In the genomic region with DNA sequence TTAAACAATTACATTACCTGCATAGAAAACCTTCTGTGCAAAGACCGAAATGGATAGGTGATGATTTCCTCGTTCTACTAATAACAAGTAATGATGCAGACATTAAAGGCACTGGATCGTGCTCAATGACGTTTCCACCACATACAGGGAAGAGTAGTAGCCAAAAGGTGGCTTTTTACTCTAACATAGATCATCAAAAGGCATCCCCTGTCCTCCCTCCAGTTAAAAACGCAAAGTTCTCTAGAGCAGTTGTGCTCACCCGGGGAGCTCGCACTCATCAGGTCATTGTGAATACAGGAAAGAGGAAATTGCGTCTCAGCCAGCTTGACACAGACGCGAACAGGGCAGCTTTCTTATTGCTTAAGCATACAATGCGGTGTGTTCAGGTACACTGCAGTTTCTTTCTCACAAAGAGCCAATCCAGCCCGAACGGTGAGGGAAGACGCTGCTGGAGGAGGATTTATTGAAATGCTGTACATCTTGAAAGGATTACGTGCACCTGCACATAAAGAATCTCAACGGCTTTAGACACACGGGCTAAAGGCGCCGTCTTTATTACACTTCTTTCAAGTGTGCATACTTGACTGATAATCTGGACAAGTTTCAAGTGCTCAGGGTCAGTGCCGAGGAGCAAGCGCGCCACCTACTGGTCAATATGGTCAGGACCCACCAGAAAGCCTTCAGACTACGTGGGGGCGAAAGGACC, we compare ENCODE assay signal across 8 mouse cellular contexts.
A peak's percentile ranks its signal among the peaks of the same experiment; 100 is the strongest.
DNase-seq lines count a peak whose midpoint lies in the region; ATAC-seq and TF ChIP-seq lines count a peak whose summit lies in the region.

No protein-coding gene starts in this region.

- no peak for TF ChIP-seq POLR2A in bone marrow macrophage, adult 2 months (IDR thresholded peaks at IDR 0.05; ENCODE audit: borderline replicate concordance, low read depth, low read length)

- H3K27ac ChIP-seq in bone marrow macrophage, adult 2 months (ENCODE audit: insufficient read depth, low read depth, low read length): no peak overlapping the region
- H3K27ac ChIP-seq in embryonic facial prominence, embryonic 15.5 days (replicated peaks): peak overlapping the region; percentile 65; the same call in 1 of the 2 replicates
- no peak overlapping the region for H3K27ac ChIP-seq in limb, embryonic 13.5 days
- H3K27ac ChIP-seq in midbrain, embryonic 16.5 days (ENCODE audit: low read length): peak overlapping the region; percentile 55

- peak overlapping the region; percentile 69 for H3K4me2 ChIP-seq in embryonic facial prominence, embryonic 15.5 days (replicated peaks)
- peak overlapping the region; percentile 67 for H3K4me2 ChIP-seq in limb, embryonic 13.5 days (replicated peaks)
- peak overlapping the region; percentile 88 for H3K4me2 ChIP-seq in midbrain, embryonic 16.5 days (ENCODE audit: low read length)

- H3K4me3 ChIP-seq in bone marrow macrophage, adult 2 months (ENCODE audit: insufficient read depth, low read length): no peak overlapping the region
- H3K4me3 ChIP-seq in embryonic facial prominence, embryonic 15.5 days (replicated peaks): peak overlapping the region; percentile 48
- H3K4me3 ChIP-seq in limb, embryonic 13.5 days: peak overlapping the region; percentile 45
- peak overlapping the region; percentile 47 for H3K4me3 ChIP-seq in midbrain, embryonic 16.5 days (ENCODE audit: low read depth, low read length)

- H3K27me3 ChIP-seq in embryonic facial prominence, embryonic 15.5 days: no peaks in the 10 kb centered on the region
- no peaks in the 10 kb centered on the region for H3K27me3 ChIP-seq in limb, embryonic 13.5 days
- H3K27me3 ChIP-seq in midbrain, embryonic 16.5 days (ENCODE audit: control insufficient read depth, insufficient read depth, low read depth, low read length): no peaks in the 10 kb centered on the region
- H3K27me3 ChIP-seq in splenic B cell, adult 2 months (ENCODE audit: control insufficient read depth, insufficient read depth, low read length, poor library complexity, severe bottlenecking): no peaks in the 10 kb centered on the region

- 10% methylated on average over 24 of the region's 24 CpGs for WGBS in embryonic facial prominence, embryonic 15.5 days
- 8% methylated on average over 24 of the region's 24 CpGs for WGBS in limb, embryonic 13.5 days
- 8% methylated on average over 24 of the region's 24 CpGs for WGBS in midbrain, embryonic 16.5 days

- no peaks in the 10 kb centered on the region for H3K4me1 ChIP-seq in bone marrow macrophage, adult 2 months (ENCODE audit: control insufficient read depth, insufficient read depth, low read length)
- H3K4me1 ChIP-seq in embryonic facial prominence, embryonic 15.5 days: no peaks in the 10 kb centered on the region
- peaks cover 8% of the 10 kb centered on the region; the same call in 1 of the 2 replicates for H3K4me1 ChIP-seq in limb, embryonic 13.5 days
- peaks cover 7% of the 10 kb centered on the region for H3K4me1 ChIP-seq in midbrain, embryonic 16.5 days (ENCODE audit: control insufficient read depth, insufficient read depth, low read length)

- H3K9ac ChIP-seq in embryonic facial prominence, embryonic 15.5 days: peak overlapping the region; percentile 29; the same call in 1 of the 2 replicates
- H3K9ac ChIP-seq in limb, embryonic 13.5 days: peak overlapping the region; percentile 54
- H3K9ac ChIP-seq in midbrain, embryonic 16.5 days (ENCODE audit: low read depth, low read length): peak overlapping the region; percentile 72

- H3K36me3 ChIP-seq in embryonic facial prominence, embryonic 15.5 days: no peaks in the 10 kb centered on the region
- no peaks in the 10 kb centered on the region for H3K36me3 ChIP-seq in limb, embryonic 13.5 days
- no peaks in the 10 kb centered on the region for H3K36me3 ChIP-seq in midbrain, embryonic 16.5 days (ENCODE audit: control insufficient read depth, insufficient read depth, low read length)
- H3K36me3 ChIP-seq in splenic B cell, adult 2 months (ENCODE audit: control insufficient read depth, insufficient read depth, low read length, poor library complexity, severe bottlenecking): no peaks in the 10 kb centered on the region

- peak; percentile 91 for DNase-seq in 416B (ENCODE audit: low read depth)
- peak; percentile 60 for DNase-seq in heart, adult 8-10 months (ENCODE audit: low spot score)
- DNase-seq in kidney, adult 8-10 months: peak; percentile 54 to 82
- DNase-seq in splenic B cell, adult 2 months (ENCODE audit: low read depth, low spot score): peak; percentile 48

- peak; percentile 91 for TF ChIP-seq CTCF in bone marrow macrophage, adult 2 months (IDR thresholded peaks at IDR 0.05; ENCODE audit: low read depth, low read length)

- H3K9me3 ChIP-seq in embryonic facial prominence, embryonic 15.5 days (replicated peaks): no peaks in the 10 kb centered on the region
- no peaks in the 10 kb centered on the region for H3K9me3 ChIP-seq in limb, embryonic 13.5 days
- H3K9me3 ChIP-seq in midbrain, embryonic 16.5 days (replicated peaks; ENCODE audit: control insufficient read depth, low read length, poor library complexity, severe bottlenecking): no peaks in the 10 kb centered on the region

- ATAC-seq in embryonic facial prominence, embryonic 15.5 days (ENCODE audit: insufficient number of reproducible peaks, low FRiP score, low TSS enrichment, low read depth): peak; percentile 87
- ATAC-seq in limb, embryonic 13.5 days (ENCODE audit: low FRiP score, low read depth): peak; percentile 91
- peak; percentile 94 for ATAC-seq in midbrain, embryonic 16.5 days

Comparison
In these comparisons a context has a peak if more than half of its experiments do, and no peak if none do; other contexts are left out.
1. H3K27ac ChIP-seq: peak in embryonic facial prominence, embryonic 15.5 days (single experiment) and midbrain, embryonic 16.5 days (single experiment); none in bone marrow macrophage, adult 2 months (single experiment) and limb, embryonic 13.5 days (single experiment).
2. Peak in every context shown above with its lines, with median percentiles within 50 percentile points of each other: DNase-seq, ATAC-seq, H3K4me2 ChIP-seq and H3K9ac ChIP-seq.